Mouse (Mus musculus) gastrocnemius, adult 2 months (tissue): ENCODE measurements around the gene Mpl. TPM values are rescaled to one million over a fixed set of nuclear protein-coding genes. Genes with fewer than 3 reads are reported as not detected.
A peak's percentile ranks its signal among the peaks of the same experiment; 100 is the strongest.

Experiments used
- DNase-seq: peaks from one replicate; pipeline ENCODE4 v3.0.0; 2022
- H3K27ac ChIP-seq: fragments of 200-600 bp; 2 replicates; pipeline ENCODE4 v1.8.1; 2022; ENCODE audit warnings: mild to moderate bottlenecking
- H3K4me3 ChIP-seq: fragments of 200-600 bp; 2 replicates; pipeline ENCODE4 v1.8.1; 2022; ENCODE audit warnings: mild to moderate bottlenecking, moderate library complexity
- CTCF ChIP-seq: fragments of 200-600 bp; IDR thresholded peaks from 2 replicates; pipeline ENCODE4 v1.8.1; 2022; ENCODE audit warnings: antibody characterized with exemption, mild to moderate bottlenecking, moderate library complexity
- intact Hi-C: fragments of 180-260 bp; cut with DNase I; formaldehyde crosslinking; loops from one replicate; pipeline ENCODE4 v1.15.1; 2025
- long read RNA-seq, 2 experiments: library from polyadenylated mRNA; stranded (forward); transcript quantifications; one replicate each; pipeline ENCODE4 v2.0.0; 2021
- total RNA-seq, 2 experiments: library from RNA; stranded (reverse); gene quantifications; 2 replicates each; pipeline ENCODE4 v1.2.3; 2021

The Mpl gene
- not detected for total RNA-seq
- long read RNA-seq, experiment 1: 0 reads
- long read RNA-seq, experiment 2: 0 reads

DNA sequence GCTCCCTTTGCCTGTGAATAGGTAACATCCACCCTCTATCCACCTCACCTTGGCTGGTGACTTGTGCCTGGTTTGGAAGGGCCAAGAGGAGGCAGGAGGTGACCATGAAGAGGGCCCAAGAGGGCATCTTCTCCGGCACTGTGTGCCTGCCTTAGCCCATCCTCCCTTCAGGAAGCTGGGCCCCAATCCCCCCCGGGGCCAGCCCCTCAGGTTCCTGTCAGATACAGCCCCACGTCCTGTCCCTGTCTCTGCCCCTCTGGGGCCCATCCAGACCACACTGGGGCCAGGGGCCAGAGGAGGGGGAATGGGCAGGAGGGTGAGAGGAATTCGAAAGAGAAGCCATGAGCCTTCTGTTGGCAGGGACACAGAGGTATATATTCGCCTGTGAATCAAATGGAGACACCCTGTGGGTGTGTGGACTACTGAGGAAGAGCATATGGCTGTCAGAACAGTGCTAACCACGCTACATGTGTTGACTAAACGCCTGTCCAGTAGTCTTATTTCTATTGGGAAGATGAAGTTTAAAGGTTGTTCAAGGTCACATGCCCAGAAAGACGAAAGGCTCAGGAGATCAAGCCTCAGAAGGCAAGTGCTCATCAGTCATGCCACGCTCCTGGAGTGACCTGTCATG lies at the start of gene Mpl:
Mpl (minus strand) TSS at position 169 of the 631 bp plus-strand sequence.
- no peak for DNase-seq
- intact Hi-C loops: no loop called here
- H3K27ac ChIP-seq: no peak within 1 kb of the TSS
- no peak within 1 kb of the TSS for H3K4me3 ChIP-seq
- TF ChIP-seq CTCF: no peak

DNA sequence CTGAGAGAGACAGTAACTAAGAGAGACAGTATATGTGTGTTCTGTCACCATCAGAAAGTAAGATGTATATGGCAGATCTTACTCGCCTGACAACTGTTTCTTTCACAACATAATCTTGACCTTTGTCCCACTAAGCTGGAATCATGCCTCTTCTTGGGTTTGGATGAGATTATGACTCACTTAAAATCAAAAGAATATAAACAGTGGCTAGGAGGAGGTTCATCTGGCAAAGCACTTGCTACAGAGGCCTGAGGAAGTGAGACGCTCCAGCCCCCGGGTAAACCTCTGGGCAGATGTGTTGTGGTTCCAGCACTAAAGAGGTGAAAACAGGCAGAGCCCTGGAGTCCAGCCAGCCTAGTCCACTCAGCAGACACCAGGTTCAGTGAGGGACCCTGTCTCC lies 48.2 kb upstream of the Mpl start:
- Histone ChIP-seq H3K4me3 (no peak overlapping the region), H3K27ac (peak overlapping the region; percentile 25; the same call in 1 of the 2 replicates)
- TF ChIP-seq CTCF: no peak
- intact Hi-C loops: no loop called here
- DNase-seq: peak; percentile 25

DNA sequence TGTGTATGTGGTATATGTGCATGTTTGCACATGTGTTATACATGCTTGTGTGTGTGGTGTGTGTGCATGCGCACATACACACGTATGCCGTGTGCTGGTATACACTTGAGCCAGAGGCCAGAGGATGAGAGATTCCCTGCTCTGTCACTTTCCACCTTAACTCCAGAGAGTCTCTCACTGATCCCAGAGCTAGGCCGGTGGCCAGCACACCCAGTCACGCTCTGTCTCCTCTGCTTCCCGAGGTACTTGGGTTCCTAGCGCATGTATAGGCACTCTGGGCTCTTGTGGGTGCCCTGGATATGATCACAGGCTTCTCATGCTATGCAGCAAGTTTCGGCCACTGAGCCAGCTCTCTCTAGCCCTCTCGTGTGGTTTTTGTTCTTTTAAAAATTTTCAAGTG lies 43.5 kb upstream of the Mpl start:
- intact Hi-C loops: no loop called here
- DNase-seq: no peak
- Histone ChIP-seq H3K27ac (peak overlapping the region; percentile 75), H3K4me3 (no peak overlapping the region)
- TF ChIP-seq CTCF: no peak

DNA sequence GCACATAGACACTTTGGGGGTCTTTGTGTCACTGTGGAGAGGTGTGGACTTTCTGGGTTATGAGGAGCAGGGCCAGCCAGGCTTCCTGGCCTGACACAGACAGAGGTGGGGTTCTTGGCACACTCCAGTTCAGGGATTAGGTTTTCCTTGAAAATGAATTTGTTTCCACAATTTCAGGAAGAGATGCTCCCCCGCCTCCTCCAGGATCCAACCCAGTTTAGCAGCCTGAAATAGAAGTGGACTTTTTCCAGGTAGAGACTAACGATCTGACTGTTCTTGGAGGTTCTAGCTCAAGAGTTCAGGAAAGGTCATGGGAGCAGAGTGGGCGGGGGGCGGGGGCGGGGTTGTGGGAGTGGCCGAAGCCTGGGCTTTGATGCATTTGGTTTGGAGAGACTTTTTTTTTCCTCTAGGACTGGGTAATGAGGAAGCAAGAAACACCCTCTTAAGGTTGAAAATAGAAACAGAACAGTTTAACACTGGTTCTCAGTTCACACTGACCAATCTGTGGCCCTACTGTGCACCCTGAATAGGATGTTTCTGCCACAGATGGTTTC lies 42.9 kb upstream of the Mpl start:
- H3K27ac ChIP-seq: peak overlapping the region; percentile 75
- H3K4me3 ChIP-seq: no peak overlapping the region
- no peak for DNase-seq
- intact Hi-C loops: no loop called here
- TF ChIP-seq CTCF: no peak

DNA sequence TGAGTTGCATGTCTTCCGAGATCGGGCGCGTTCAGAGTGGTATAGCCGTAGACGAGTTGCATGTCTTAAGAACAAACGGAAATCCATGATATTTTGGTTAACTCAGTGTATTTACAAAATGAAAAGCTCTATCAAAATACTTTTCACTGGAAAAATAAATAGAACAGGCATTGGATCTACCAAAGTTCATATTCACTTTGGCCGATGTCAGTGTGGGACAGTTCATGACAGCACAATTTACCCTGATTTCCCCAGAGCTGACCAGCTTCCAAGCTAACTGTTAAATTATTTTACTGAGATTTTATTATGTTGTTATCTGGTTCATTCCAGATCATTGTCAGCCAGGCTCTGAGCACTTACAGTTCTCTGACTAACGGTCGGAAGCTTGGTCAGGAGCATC lies 33.1 kb upstream of the Mpl start:
- H3K4me3 ChIP-seq: peak overlapping the region; percentile 22; the same call in 1 of the 2 replicates
- intact Hi-C loops: no loop called here
- no peak for TF ChIP-seq CTCF
- DNase-seq: no peak
- peak overlapping the region; percentile 68 for H3K27ac ChIP-seq

DNA sequence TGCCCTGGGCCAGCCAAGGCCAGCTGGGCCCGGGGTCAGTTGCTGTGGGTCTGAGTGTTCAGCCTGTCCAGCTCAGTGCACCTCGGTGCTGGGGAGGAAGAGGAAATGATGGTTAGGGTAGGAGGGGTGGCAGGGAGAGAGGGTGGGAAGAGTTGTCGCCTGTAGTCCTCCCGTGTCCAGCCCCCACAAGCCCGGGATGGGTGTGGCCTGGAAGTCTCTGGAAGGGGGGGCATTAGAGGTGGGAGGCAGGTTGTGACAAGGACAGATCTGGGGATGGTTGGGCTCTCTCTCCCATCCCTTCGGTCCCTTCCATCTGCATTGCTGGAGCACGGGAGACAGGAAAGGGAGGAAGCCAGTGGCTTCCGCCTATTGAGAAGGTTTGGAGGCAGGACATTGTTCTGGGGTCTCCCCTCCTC lies 32.4 kb upstream of the Mpl start, which contains the start of gene Tie1:
Tie1 (minus strand) TSS at position 345 of the 416 bp plus-strand sequence.
- no peak for TF ChIP-seq CTCF
- peak within 1 kb of the TSS; percentile 83 for H3K27ac ChIP-seq
- H3K4me3 ChIP-seq: peak within 1 kb of the TSS; percentile 66
- peak; percentile 61 for DNase-seq
- intact Hi-C loops: no loop called here

DNA sequence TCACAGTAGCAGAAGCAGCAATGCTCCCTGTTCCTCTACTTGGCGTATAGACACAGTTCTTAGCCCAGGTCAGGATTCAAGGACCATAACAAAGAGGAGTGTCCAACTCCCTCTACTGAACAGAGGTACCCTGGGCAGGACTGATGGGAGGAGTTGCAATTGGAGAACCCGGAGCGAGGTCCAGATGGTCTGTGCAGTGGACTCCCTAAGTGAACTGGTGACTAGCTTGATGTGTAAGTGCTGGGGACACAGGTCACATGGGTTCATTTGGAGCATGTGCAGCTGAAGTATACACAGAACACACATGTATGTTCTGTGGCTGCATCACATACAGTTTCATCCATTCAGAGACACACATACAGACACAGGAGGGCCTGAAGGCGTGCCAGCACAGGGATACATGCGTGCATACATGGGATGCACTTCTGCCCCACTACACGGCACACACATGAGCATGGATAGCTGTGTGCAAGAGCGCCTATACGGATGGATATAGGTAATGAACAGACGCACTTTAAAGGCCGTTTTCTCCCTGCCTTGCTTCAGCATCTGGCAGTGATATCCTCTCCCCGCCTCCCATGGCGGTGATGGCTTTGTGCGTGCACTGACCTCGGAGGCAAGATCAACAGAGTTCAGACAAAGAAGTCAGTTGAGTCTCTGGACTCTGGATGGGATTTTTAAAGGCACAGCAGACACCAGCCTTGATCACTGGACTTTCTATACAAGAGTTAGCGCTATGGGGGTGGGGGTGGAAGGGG lies 19.6 kb upstream of the Mpl start:
- Histone ChIP-seq H3K4me3 (no peak overlapping the region), H3K27ac (no peak overlapping the region)
- DNase-seq: no peak
- intact Hi-C loops: no loop called here
- TF ChIP-seq CTCF: no peak

DNA sequence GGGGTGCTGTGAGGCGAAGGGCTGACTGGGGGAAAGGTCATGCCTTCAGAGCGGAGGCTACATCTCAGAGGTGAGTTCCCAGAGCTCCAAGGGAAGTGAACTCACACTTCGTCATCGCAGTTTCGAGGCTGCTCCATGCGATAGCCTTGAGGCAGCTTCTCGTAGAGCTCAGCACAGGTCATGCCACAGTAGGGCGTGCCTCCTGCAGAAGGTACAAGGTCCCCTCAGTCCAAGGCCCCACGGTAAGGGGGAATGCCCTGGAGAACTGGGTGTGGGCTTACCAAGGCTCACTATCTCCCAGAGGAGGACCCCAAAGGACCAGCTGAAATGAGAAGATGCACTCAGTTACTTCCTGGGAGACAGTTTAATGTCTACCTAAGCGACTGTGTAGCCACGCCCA lies 15.4 kb upstream of the Mpl start:
- DNase-seq: no peak
- Histone ChIP-seq H3K4me3 (no peak overlapping the region), H3K27ac (no peak overlapping the region)
- TF ChIP-seq CTCF: no peak
- intact Hi-C loops: no loop called here

DNA sequence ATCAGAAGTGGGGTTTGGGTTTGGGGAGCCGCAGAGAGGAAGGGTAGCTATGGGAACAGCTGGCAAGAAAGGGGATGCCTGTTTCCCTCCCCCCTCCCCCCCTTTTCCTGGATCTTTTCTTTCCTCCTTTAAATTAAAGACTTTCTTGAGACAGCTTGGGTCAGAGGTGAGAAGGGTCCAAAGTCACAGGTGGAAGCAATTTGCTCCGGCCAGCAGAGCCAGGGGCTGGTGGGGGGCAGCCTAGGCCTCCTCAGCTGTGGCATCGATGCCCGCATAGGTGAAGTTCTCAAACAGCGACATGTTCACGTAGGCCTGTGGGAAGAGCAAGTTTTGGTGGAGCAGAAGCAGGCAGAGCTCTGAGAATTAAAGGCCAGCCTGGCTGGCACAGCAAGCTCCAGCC lies 14.0 kb upstream of the Mpl start:
- Histone ChIP-seq H3K4me3 (no peak overlapping the region), H3K27ac (no peak overlapping the region)
- TF ChIP-seq CTCF: no peak
- no peak for DNase-seq
- intact Hi-C loops: no loop called here

DNA sequence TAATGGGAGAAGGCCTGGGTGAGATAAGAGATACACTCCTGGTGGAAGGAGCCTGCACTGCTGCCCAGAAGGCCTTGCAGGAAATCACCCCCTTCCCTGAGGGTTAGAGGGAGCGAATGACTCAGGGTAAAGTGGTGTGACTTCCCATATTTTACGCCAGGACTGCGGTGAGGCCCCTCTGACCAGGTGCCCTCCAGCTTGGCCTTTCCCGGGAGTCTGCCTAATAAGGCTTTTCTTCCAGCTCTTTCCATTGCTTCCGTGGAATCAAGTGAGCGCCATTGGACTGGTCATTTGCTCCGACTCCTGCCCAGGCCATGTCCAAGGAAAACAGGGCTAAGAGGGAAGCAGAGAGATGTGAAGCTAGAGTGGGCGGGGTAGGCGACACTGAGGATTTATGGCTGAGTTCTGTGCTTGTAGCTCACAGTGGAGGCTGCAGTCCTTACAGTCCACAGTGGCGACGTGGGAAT lies 8.4 kb upstream of the Mpl start:
- DNase-seq: no peak
- intact Hi-C loops: no loop called here
- Histone ChIP-seq H3K27ac (no peak overlapping the region), H3K4me3 (no peak overlapping the region)
- no peak for TF ChIP-seq CTCF

DNA sequence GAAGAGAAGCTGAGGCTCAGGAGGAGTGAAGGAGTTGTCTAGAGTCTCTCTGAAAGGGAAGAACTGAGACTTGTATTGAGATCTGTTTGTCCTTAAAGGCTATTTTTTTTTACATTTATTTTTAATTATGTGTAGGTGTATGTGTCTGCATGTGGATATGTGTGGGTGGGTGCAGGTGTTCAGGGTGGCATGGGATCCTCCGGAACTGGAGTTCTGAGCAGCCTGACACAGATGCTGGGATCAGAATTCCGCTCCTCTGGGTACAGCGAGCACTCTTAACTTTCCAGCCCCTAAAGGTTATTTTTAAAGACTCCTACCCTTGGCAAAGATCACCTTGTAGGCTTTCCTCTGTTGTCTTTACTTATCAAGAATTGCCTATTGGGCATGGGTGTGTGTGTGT lies 7.6 kb upstream of the Mpl start:
- DNase-seq: no peak
- TF ChIP-seq CTCF: no peak
- Histone ChIP-seq H3K27ac (no peak overlapping the region), H3K4me3 (no peak overlapping the region)
- intact Hi-C loops: no loop called here

DNA sequence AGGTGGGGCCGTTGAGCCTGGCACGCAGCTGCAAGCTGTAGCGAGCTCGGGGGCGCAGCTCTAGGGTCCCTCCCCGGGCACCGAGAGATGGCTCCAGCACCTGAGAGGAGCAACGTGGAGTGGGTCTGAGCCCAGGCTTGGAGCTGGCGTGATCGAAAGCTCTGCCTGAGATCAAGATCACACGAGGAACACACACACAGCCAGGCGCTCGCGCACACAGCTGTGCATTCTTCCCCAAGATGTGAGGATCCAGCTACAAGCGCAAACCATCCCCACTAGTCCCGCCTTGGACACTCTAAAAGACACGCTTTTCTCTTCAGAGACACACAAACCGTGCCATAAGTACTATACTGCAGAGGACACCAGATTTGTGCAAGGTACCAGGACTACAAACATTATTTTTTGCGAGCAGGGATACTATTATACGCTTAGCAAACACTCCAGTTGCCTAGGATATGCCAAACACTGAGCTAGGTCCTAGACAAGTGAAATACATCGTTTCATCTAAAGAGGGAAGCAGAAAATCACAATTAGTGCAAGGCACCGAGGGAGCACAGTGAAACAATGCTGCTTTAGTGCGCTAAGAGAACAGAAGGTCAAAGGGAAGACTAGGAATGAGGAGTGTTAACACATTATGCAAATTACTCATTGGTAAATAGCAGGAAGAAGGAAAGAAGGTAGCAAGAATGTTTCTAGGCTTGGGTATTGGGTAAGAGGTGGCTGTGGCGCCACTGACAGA lies 10.7 kb downstream of the Mpl start:
- peak overlapping the region; percentile 65 for H3K27ac ChIP-seq
- TF ChIP-seq CTCF: no peak
- peak overlapping the region; percentile 70 for H3K4me3 ChIP-seq
- intact Hi-C loops: no loop called here
- DNase-seq: no peak
